Mouse (Mus musculus): ENCODE data around the gene Sgcd. TPM values are rescaled to one million over a fixed set of nuclear protein-coding genes. Genes with fewer than 3 reads are reported as not detected.

Sgcd gene
- polyA plus RNA-seq (2012; rRNA removed) = 0.07 and 0.08 TPM in 2 replicates

DNA sequence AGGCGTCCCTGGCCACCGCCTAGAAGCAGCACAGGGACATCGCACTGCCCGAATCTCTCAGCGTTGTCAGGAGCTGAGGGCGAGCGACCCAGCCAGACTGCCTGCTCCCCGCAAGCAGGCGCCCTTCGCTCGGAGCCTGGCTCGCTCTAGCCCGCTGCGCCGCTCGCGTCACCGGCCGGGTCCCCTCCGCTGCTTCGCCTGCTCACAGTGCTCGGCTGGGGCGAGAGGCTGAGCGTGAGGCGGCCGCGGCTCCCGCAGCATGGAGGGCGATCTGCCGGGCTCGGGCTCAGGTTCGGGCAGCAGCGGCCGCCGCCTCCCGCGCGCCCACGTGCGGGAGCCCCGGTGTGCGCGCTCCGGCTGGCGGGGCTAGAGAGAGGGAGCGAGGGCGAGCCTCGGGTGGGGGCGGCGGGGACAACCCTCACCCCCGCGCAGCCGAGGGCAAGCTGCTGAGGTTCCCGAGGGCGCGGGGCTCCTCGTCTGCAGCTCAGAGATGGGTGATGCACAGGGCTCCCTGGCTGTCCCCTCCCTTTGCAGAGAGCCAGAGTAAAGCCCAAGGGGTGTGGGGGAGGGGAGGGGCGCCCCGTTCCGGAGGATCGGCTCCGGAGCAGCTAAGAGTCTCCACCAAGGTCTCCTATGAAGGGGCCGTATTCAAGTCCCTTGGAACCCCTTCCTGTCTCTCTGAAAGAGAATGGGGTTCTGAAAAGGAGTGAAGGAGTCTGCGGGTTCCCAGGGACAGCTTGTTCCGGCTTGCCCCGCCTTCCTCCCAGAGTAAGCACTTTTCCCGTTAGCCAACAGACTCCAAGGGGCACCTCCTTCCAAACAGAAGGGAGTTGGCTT, at the start of gene Sgcd:
TSS of gene Sgcd (minus strand) at position 273 of the 837 bp plus-strand sequence.

All from liver, embryonic 18 days (tissue).